Mouse (Mus musculus) liver, adult 10 weeks (tissue): Measurements from ENCODE around the gene Cyp4f15. TPM values are rescaled to one million over a fixed set of nuclear protein-coding genes. Genes with fewer than 3 reads are reported as not detected.

Experiments used
- polyA plus RNA-seq: library from polyadenylated mRNA; stranded (reverse); fragments of 350-450 nt; fragmentation: Illumina TruSeq; extraction: RNeasy Lipid Tissue Mini Kit (QIAGEN cat#74804); gene quantifications from one replicate; pipeline ENCODE4 v1.2.3, GENCODE M21; 2014; ENCODE audit warnings: low read depth, low replicate concordance

Gene Cyp4f15
- 50.1 TPM for polyA plus RNA-seq

DNA sequence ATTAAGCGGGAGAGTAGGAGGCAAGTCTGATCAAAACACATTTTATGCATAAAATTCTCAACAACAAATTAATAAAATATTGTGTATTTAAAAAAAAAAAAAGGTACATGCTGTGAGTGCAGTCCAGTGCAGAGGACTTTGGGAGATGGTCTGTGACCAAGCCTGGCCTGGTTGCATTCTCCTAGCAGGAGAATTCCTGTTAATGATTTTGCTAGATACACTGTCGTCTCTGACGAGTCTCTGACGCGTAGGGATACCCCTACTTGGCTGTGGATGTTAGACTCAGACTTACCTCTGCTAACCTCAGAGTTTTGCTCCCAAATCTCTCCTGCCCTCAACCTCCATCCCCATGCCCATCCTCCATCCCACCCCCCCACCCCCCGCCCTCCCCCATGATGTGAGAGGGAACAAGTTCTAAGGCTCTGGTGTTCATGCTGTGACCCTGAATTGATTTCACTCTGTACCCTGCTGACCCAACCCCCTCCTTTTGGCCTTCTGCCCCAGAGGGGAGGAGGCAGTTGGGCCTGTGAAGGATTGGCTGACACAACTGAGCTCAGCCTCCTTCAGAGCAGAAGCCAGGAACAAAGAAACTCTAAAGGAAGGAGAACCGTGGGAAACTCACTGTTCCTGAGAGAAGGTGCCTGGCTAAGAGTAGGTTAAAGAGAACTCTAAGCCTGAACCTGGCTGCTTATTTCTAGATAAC lies at the start of gene Cyp4f15:
Cyp4f15 (plus strand) TSS at position 580 of the 703 bp plus-strand sequence.

DNA sequence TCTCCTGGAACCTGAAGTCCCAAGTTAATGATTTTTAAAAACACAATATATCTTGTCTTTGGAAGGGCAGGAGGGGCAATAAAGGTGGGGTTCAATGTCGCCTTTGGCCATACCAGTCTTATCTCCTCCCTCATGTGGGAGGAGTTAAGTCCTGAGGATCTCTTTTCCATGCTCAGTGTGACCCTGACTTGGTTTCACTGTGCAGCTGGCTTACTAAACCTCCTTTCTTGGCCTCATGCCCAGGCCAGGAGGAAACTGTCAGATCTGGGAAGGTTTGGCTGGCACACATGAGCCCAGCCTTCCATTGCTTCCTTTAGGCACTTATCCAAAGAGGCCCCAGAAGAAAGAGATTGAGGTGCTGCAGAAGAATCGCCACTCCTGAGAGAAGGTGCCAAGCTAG lies 26.7 kb upstream of the Cyp4f15 start, which contains the start of gene Cyp4f40:
Cyp4f40 (plus strand) TSS at position 189 of the 400 bp plus-strand sequence.

Other genes starting within 250 kb of the Cyp4f15 start
- not detected for gene Cyp4f39, start 232.9 kb upstream of the Cyp4f15 start, polyA plus RNA-seq
- 3.8 TPM for gene Cyp4f17, start 179.6 kb upstream of the Cyp4f15 start, polyA plus RNA-seq
- 2.3 TPM for gene Cyp4f16, start 149.1 kb upstream of the Cyp4f15 start, polyA plus RNA-seq
- not detected for gene Cyp4f37, start 64.3 kb upstream of the Cyp4f15 start, polyA plus RNA-seq
- gene Cyp4f40, start 26.7 kb upstream of the Cyp4f15 start, polyA plus RNA-seq: not detected
- 35.7 TPM for gene Zfp871, start 102.7 kb downstream of the Cyp4f15 start, polyA plus RNA-seq
- not detected for gene Zfp811, start 124.3 kb downstream of the Cyp4f15 start, polyA plus RNA-seq
- 4.9 TPM for gene Zfp799, start 144.6 kb downstream of the Cyp4f15 start, polyA plus RNA-seq
- 4.7 TPM for gene Zfp870, start 206.0 kb downstream of the Cyp4f15 start, polyA plus RNA-seq
- 130 TPM for gene Cyp4f14, start 231.7 kb downstream of the Cyp4f15 start, polyA plus RNA-seq